Mouse (Mus musculus) large intestine, adult 2 months (tissue): ENCODE data around the gene Astl. TPM values are rescaled to one million over a fixed set of nuclear protein-coding genes. Genes with fewer than 3 reads are reported as not detected.

Experiments
- DNase-seq: peaks from one replicate; pipeline ENCODE4 v3.0.0-alpha.2; 2012; ENCODE audit warnings: low read depth, low spot score
- WGBS: fragments of 180-500 bp; shearing (Covaris S2); methylation state at CpG from one replicate; pipeline ENCODE4 v1.1.7; 2018; 5-methylcytosine and 5-hydroxymethylcytosine counted together
- polyA plus RNA-seq: library from polyadenylated mRNA; depleted of rRNA; stranded (reverse); fragments of >200 nt; gene quantifications from 2 replicates; pipeline ENCODE4 v1.2.3, GENCODE M21; 2012; rRNA removed

Gene Astl
- polyA plus RNA-seq, 1 experiment = not detected

DNA sequence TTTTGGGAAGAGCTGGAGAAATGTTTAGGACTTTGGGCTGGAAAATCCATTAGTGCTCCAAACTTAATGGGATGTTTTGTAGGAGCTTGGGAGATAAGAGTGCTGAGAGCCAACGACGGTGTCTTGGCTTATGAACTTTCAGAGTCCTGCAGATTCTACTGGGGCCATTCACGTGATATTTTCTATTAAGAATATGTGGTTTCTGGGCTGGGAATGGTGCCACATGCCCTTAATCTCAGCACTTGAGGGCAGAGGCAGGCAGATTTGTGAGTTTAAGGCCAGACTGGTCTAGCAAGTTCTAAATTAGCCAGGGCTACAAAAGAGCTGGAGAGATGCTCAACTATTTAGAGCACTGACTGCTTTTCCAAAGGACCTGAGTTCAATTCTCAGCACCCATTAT is 51.9 kb downstream of the Astl start:
- WGBS = 64% methylated on average over 3 of the region's 3 CpGs

DNA sequence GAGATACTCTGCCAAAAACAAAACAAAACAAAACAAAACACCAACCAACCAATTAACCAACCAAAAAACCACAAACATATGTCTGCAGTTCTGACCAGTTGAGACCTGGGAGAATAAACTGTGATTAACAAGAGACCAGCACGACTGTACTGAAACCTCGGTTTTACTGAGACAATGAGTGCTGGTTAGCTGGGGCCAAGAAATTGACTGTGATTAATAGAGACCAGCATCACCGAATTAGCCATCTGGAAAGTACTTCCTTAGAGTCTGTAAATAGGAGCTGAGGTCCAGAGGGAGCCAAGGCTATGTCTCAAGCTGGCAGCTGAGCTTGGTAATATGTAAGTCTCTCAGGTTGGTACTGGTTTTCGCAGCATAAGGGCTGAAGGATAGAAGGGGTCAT is 52.4 kb downstream of the Astl start:
- no peak for DNase-seq
- 68% methylated on average over 4 of the region's 4 CpGs for WGBS

More for the DNA sequence above, 51.9 kb downstream of the Astl start:
- no peak for DNase-seq

DNA sequence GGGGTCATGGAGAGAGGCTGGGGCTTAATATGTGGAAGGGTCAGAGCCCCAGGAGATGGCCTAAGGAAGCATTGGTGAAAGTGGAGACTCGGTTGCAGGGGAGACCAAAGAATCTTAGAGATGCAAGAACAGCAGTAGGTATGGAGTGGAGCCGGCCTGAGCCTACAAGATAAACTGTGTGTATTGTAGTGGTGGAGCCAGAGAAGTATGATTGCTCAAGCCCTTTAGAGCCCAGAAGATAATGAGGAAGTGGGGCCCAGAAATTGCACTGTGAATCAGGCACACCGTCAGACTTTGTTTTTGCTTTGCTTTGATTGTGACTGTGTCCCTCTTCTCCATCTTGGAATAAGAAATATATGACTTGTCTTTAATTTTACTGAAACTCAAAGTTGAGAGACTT is 52.9 kb downstream of the Astl start:
- 32% methylated on average over 3 of the region's 3 CpGs for WGBS
- DNase-seq = no peak

DNA sequence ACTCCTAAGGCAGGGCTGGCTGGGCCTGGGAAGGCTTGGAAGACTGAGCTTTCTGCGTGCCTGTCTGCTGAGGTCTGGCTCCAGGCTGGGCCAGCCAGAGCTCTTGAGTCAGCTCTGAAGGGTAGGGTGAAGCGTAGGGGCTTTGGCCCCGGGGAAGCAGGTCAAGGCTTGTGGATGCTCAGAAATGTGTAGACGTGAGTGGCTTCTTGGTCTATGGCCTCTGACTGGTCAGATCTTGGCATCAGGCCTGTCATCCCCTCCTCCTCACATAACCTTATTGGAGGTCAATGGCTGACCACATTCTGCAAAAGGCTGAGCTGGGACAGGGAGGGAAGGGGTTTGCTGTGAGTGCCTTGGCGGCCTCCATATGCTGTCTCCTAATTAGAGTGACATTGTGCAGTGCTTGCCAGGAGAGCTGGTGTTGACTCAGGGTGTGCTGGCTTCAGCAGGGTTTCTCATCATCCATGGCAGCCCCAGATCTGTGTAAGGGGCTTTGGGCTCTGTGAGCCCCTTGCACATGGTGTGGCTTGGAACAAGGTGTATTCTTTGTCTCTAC is 56.2 kb downstream of the Astl start:
- WGBS = 81% methylated on average over 5 of the region's 5 CpGs
- DNase-seq = no peak

DNA sequence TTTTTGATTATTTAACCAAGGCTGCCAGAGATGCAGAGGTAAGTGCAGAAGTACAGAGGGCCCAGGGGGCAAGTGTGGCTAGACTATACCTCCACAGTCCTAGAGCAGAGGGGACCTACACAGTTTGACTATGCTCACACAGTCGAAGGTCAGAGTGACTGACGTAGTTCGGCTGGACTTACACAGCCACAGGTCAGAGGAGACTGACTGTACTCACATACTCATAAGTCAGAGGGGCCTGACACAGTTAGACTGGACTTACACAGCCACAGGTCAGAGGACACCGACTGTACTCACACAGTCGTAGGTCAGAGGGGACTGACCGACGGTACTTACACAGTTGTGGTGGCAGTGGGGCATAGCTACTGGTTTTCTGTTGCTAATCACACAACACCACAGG is 60.3 kb downstream of the Astl start:
- WGBS = 91% methylated on average over 7 of the region's 7 CpGs
- DNase-seq = no peak

Other genes with a start within 250 kb of the Astl start
- 6.9 TPM in 2 replicates for gene Ncaph, start 204.7 kb upstream of the Astl start, polyA plus RNA-seq
- gene Itpripl1, start 195.2 kb upstream of the Astl start, polyA plus RNA-seq = 5.0 and 7.9 TPM in 2 replicates
- gene 1810024B03Rik, start 130.4 kb upstream of the Astl start, polyA plus RNA-seq = 1.2 TPM in 2 replicates
- 25.9 and 41.1 TPM in 2 replicates for gene Snrnp200, start 130.3 kb upstream of the Astl start, polyA plus RNA-seq
- 57.6 and 58.5 TPM in 2 replicates for gene Ciao1, start 90.8 kb upstream of the Astl start, polyA plus RNA-seq
- 67.4 and 99.6 TPM in 2 replicates for gene Tmem127, start 90.7 kb upstream of the Astl start, polyA plus RNA-seq
- gene Stard7, start 68.4 kb upstream of the Astl start, polyA plus RNA-seq = 35.8 and 43.0 TPM in 2 replicates
- 8.4 and 8.7 TPM in 2 replicates for gene Dusp2, start 2.5 kb upstream of the Astl start, polyA plus RNA-seq
- gene Adra2b, start 24.6 kb downstream of the Astl start, polyA plus RNA-seq = 0.71 and 0.91 TPM in 2 replicates
- 0.12 and 0.16 TPM in 2 replicates for gene Gpat2, start 86.6 kb downstream of the Astl start, polyA plus RNA-seq
- 10.9 and 11.6 TPM in 2 replicates for gene Fahd2a, start 105.9 kb downstream of the Astl start, polyA plus RNA-seq
- 1.2 TPM in 2 replicates for gene Kcnip3, start 183.5 kb downstream of the Astl start, polyA plus RNA-seq
- gene Prom2, start 202.8 kb downstream of the Astl start, polyA plus RNA-seq = 0.09 and 0.15 TPM in 2 replicates
- 1.7 and 3.1 TPM in 2 replicates for gene Zfp661, start 248.5 kb downstream of the Astl start, polyA plus RNA-seq
- 58.7 and 66.7 TPM in 2 replicates for gene Mrps5, start 248.6 kb downstream of the Astl start, polyA plus RNA-seq